Mouse (Mus musculus): ENCODE data around the gene 2010111I01Rik. TPM values are rescaled to one million over a fixed set of nuclear protein-coding genes. Genes with fewer than 3 reads are reported as not detected.

The 2010111I01Rik gene
- total and polyA plus RNA-seq, 3 experiments, result 26.3 to 32.7 TPM; not detected in 1

GRCm38 (mm10) chr13:63015362-63015761 lies 50.7 kb downstream of the 2010111I01Rik start:
- no peak overlapping the region for H3K27ac ChIP-seq (ENCODE audit: control insufficient read depth, low read depth, low read length)
- no peak for DNase-seq (ENCODE audit: low read depth, low spot score)
- no peak overlapping the region for H3K4me3 ChIP-seq (ENCODE audit: control insufficient read depth in 1 of 2, insufficient read depth in 1 of 2, low read depth in 2 of 2, low read length in 2 of 2)
- H3K4me1 ChIP-seq (ENCODE audit: control insufficient read depth in 1 of 2, insufficient read depth in 2 of 2, low read length in 2 of 2), result no peaks in the 10 kb centered on the region
- H3K27me3 ChIP-seq (ENCODE audit: control insufficient read depth in 1 of 2, insufficient read depth in 2 of 2, low read length in 2 of 2), result no peaks in the 10 kb centered on the region
- H3K36me3 ChIP-seq (ENCODE audit: control insufficient read depth in 1 of 2, insufficient read depth in 2 of 2, low read length in 2 of 2), result no peaks in the 10 kb centered on the region
- TF ChIP-seq ZMIZ1 (IDR thresholded peaks at IDR 0.05; ENCODE audit: low read depth, low read length), result no peak
- no peak for TF ChIP-seq POLR2AphosphoS2 (IDR thresholded peaks at IDR 0.05; ENCODE audit: low read length)
- TF ChIP-seq NELFE (IDR thresholded peaks at IDR 0.05; ENCODE audit: low read depth, low read length), result no peak
- no peak for TF ChIP-seq MAFK (IDR thresholded peaks at IDR 0.05; ENCODE audit: borderline replicate concordance, low read depth, low read length)
- no peaks in the 10 kb centered on the region for H3K9me3 ChIP-seq (replicated peaks; ENCODE audit: insufficient read depth, low read length)
- no peak overlapping the region for H3K9ac ChIP-seq (ENCODE audit: control insufficient read depth, low read depth, low read length, poor library complexity, severe bottlenecking)
- H3K79me2 ChIP-seq (ENCODE audit: control insufficient read depth, insufficient read depth, low read length, poor library complexity), result no peaks in the 10 kb centered on the region

GRCm38 (mm10) chr13:63016056-63016455 lies 51.4 kb downstream of the 2010111I01Rik start:
- Histone ChIP-seq H3K27ac (ENCODE audit: control insufficient read depth, low read depth, low read length) (no peak overlapping the region), H3K9me3 (replicated peaks; ENCODE audit: insufficient read depth, low read length) (no peaks in the 10 kb centered on the region)
- TF ChIP-seq E2F4 (IDR thresholded peaks at IDR 0.05; ENCODE audit: borderline replicate concordance, low read depth, low read length) (no peak), MXI1 (IDR thresholded peaks at IDR 0.05; ENCODE audit: low read depth, low read length) (no peak), POLR2AphosphoS5 (IDR thresholded peaks at IDR 0.05; ENCODE audit: borderline replicate concordance, low read depth, low read length) (no peak), MAFK (IDR thresholded peaks at IDR 0.05; ENCODE audit: borderline replicate concordance, low read depth, low read length) (no peak), MYB (IDR thresholded peaks at IDR 0.05; ENCODE audit: low read depth, low read length) (no peak), POLR2A (IDR thresholded peaks at IDR 0.05; ENCODE audit: control insufficient read depth in 1 of 2, insufficient read depth in 1 of 2, low read depth in 1 of 2, low read length in 2 of 2, poor library complexity in 1 of 2) (no peak), TCF12 (IDR thresholded peaks at IDR 0.05; ENCODE audit: low read depth, low read length) (no peak), ZNF384 (IDR thresholded peaks at IDR 0.05; ENCODE audit: low read depth, low read length) (no peak), SMC3 (IDR thresholded peaks at IDR 0.05; ENCODE audit: low read depth, low read length) (no peak), EP300 (IDR thresholded peaks at IDR 0.05; ENCODE audit: low read depth in 1 of 2, low read length in 2 of 2) (no peak), TBP (IDR thresholded peaks at IDR 0.05; ENCODE audit: low read depth, low read length) (no peak), GABPA (IDR thresholded peaks at IDR 0.05; ENCODE audit: low read depth, low read length) (no peak), CHD1 (IDR thresholded peaks at IDR 0.05; ENCODE audit: low read depth, low read length) (no peak), USF2 (IDR thresholded peaks at IDR 0.05; ENCODE audit: borderline replicate concordance in 1 of 2, insufficient read depth in 1 of 2, low read depth in 1 of 2, low read length in 2 of 2) (no peak), RCOR1 (IDR thresholded peaks at IDR 0.05; ENCODE audit: low read depth, low read length) (no peak)

More at GRCm38 (mm10) chr13:63016056-63016455, 51.4 kb downstream of the 2010111I01Rik start:
- Histone ChIP-seq H3K9ac (ENCODE audit: control insufficient read depth, low read depth, low read length, poor library complexity, severe bottlenecking) (no peak overlapping the region), H3K4me1 (ENCODE audit: control insufficient read depth in 1 of 2, insufficient read depth in 2 of 2, low read length in 2 of 2) (no peaks in the 10 kb centered on the region), H3K79me2 (ENCODE audit: control insufficient read depth, insufficient read depth, low read length, poor library complexity) (no peaks in the 10 kb centered on the region), H3K36me3 (ENCODE audit: control insufficient read depth in 1 of 2, insufficient read depth in 2 of 2, low read length in 2 of 2) (no peaks in the 10 kb centered on the region), H3K4me3 (ENCODE audit: control insufficient read depth in 1 of 2, insufficient read depth in 1 of 2, low read depth in 2 of 2, low read length in 2 of 2) (no peak overlapping the region), H3K27me3 (ENCODE audit: control insufficient read depth in 1 of 2, insufficient read depth in 2 of 2, low read length in 2 of 2) (no peaks in the 10 kb centered on the region)
- DNase-seq (ENCODE audit: low read depth, low spot score), result no peak

Data from MEL (cell line).